Mouse (Mus musculus): Measurements from ENCODE around the gene Tmem132e. TPM values are rescaled to one million over a fixed set of nuclear protein-coding genes. Genes with fewer than 3 reads are reported as not detected.

The Tmem132e gene
- total RNA-seq, 2 experiments from 2014 or later: 0.89 to 1.5 TPM

DNA sequence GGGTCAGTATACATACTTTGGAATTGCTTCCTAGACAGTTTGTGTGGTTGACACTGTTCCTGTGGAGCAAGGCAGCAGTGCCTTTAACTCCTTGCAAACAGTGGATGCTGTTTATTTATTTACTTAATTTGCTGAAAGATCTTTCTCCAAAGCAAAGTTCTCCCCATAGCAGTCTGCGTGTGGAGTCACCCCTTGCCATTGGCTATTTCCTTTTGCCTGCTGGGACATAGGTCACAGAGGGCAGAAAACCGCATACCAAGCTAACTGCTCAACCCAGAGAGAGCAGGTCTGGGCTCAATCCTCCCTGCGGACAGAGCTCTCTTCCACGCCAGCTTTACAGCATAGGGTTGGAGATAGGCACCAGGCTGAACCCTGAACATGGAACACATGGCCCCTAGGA is 34.8 kb downstream of the Tmem132e start:
- no peak for DNase-seq (ENCODE audit: low spot score in 2 of 2)

DNA sequence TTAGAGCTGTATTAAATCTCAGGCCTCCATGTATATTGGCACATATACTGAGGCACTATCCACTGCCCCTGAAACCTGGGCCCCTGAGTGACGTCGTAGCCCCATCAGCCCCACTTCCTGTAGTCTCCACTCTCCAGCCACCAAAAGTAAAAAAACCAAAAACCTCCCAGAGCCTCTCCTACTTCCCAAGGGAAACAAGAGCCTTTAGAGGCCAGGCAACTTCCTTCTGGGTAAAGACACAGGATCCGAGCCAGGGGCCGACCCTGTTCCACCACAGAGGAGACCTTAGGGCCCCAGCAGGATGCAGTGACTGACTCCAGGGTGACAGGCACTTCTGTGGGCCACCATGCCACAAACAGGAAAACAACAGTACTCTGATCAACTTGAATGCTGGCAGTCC is 40.1 kb downstream of the Tmem132e start:
- DNase-seq (ENCODE audit: low spot score in 2 of 2): no peak

DNA sequence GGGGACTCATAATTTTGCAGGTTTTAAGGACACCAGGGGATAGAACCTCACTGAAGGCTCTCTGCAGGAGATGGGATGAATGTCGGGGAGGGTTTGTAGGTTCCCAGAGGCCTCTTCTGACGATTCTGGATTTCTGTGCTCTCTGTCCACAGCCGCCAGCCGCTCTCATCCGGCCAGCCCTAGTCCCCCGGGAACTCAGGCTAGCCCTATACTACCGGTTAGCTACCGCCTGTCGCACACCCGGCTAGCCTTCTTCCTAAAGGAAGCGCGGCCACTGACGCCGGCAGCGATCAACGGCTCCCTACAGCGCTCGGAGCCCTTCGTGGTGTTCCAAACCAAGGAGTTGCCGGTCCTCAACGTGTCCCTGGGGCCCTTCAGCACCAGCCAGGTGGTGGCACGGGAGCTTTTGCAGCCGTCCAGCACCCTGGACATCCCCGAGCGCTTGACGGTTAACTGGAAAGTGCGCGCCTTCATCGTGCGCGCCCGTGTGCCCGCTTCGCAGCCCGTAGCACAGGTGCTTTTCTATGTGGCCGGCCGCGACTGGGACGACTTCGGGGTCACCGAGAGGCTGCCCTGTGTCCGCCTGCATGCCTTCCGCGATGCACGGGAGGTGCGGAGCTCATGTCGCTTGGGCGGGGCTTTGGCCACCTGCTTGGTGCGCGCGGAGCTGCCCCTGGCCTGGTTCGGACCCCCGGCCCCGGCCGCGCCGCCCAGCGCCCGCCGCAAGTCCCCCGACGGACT is 45.6 kb downstream of the Tmem132e start:
- no peak for DNase-seq (ENCODE audit: low spot score in 2 of 2)

DNA sequence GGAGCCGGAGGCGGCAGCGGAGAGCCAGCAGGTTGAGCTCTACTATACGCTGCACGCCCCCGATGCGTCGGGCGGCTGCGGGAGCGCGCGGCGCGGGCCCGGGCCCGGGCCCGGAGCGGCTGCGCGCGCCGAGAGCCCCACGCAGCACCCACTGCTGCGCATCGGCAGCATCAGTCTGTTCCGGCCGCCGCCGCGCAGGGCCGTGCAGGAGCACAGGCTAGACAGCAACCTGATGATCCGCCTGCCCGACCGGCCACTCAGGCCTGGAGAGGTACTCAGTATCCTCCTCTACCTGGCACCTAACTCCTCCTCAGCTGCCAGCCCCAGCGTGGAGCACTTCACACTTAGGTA is 46.1 kb downstream of the Tmem132e start:
- no peak for DNase-seq (ENCODE audit: low spot score in 2 of 2)

DNA sequence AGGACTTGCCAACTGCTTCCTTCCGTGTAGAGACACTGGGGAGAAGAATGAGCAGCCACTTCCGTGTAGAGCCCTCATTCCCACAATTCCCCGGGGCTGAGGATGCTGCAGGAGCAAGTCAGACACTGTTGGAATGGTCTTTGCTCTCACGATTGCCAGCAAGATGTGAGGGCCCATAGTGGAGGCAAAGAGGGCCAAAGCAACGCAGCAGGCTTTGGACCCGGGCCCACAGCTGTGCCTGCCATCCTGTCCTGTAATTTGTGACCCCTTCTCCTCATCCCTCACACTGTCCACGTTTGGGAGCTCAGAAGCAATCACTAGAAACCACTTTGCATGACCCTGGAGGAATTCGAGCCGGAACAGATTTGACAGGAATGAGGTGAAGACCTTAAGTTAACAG is 59.8 kb downstream of the Tmem132e start:
- no peak for DNase-seq (ENCODE audit: low spot score in 2 of 2)

DNA sequence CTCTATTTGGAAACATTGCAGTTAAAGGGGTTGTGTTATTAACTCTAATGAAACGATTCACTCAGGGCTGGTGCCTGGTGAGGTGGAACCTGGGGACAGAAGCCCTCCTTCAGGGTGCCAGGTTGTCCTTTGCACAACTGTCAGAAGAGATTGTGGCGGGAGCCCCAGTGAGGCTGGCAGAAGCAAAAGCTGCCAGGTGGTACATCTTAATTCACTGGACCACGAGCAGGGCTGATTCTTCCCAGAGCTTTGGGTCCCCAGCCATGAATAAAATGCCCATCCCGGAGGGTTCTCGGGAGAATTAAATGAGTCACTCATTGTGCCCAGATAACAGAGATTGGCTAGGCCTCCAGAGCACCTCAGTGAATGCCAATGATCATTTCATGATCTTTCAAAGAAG is 63.8 kb downstream of the Tmem132e start:
- no peak for DNase-seq (ENCODE audit: low spot score in 2 of 2)

DNA sequence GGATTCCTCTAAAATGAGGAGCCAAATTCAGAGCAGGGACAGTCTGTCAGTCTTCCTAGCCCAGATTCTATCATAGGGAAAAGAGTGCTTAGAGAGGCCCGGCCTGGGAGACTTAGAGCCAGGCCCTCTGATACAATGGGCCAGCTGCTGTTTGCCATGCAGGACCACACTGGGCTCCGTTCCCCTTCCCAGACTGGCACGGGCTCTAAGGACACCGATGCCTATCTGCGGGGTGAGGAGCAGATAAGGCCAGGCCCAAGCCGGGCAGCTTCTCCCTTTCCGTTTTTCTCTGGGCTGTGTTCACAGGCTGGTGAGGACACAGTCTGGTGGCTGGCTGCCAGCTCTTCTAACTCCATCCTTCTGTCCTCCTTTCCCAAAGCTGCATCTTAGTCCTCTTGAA is 64.5 kb downstream of the Tmem132e start:
- no peak for DNase-seq (ENCODE audit: low spot score in 2 of 2)

DNA sequence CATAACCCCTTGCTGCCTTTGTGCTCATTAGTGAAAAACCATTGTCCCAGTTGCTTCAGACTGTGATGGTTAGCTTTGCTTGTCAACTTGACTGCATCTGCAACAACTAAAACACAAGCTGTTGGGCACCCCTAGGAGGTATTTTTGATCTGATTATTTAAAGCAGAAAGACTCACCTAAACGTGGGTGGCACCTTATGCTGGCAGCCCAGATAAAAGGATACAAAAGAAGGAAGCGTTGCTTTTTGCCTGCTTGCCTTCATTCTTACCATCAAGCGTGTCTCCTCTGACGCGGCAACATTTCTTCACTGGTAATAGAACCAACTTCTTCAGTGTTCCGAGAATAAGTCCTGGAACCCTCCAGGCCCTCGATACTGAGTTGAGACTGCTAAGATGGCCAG is 72.6 kb downstream of the Tmem132e start:
- DNase-seq (ENCODE audit: low spot score in 2 of 2): no peak

DNA sequence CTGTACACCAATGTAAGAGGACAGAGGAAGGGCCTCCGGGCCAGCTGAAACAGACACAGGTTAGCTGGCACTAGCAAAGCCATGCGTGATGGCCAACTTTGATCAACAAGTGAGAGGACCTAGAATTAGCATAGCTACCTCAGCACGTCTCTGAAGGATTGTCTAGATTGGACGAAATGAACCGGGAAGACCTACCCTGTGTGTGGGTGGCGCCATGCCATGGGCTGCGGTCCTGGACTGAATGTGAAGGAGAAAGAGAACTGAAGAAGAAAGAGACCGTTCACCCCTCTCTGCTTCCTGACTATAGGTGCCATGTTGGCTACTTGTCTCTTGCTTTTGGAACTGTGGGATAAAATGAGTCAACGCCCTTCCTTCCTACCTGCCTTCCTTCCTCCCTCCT is 76.8 kb downstream of the Tmem132e start:
- DNase-seq (ENCODE audit: low spot score in 2 of 2): no peak

DNA sequence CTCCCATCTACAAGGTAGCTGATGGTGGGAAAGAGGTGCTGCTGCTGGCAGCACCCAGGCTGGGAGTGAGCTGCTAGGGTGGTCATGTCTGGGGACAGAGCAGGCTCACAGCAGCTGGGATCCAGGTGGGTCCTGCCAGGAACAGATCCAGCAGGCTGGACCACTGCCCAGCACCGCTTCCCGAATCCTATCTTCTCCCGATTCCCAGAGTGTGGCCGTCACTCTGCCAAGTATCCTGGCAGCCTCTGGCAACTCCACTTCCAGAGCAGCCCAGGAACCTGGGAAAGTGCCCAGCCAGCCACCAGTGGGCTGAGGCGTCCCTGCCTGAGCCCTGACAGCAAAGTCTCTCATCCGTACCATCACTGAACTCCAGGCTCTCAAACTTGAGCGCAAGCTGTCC is 78.5 kb downstream of the Tmem132e start:
- no peak for DNase-seq (ENCODE audit: low spot score in 2 of 2)

DNA sequence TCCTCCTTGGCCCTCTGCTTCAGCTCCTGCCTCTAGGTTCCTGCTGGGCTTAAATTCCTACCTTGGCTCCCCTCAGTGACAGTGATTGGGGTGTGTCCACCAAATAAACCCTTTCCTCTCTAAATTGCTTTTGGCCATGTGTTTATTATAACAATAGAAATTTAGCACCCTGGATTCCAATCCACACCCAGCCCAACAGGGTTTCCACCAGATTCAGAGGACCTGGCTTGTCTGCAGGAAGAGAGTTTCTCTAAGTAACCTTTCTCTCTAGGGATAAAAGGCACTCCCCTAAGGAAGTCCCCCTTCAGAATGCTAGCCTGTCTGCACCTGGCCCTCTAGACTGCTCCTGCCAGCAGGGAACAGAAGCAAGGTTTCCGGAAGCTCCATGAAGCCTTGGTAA is 82.4 kb downstream of the Tmem132e start:
- DNase-seq (ENCODE audit: low spot score in 2 of 2): no peak

DNA sequence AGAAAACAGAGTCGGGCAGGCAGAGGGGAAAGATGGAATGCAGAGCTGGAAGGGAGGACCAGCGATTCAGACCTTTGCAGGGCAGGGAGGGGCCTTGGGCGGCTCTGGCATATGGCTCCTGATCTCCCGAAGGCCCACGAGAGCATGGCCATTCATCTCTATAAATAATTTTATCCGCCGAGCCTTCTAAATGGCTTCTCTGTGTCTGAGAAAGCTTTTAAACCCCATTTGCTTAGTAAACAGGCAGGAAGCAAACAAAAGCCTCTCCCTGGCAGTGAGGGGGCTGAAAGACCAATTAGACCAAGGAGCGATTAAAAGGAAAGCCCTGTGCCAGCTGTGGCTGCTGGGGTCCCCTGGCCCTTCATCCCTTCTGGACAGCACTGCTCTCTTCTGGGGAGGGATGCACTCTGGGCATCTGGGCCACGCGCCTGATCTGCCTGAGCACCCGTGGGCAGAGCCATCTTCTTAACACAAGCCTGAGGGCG is 84.5 kb downstream of the Tmem132e start:
- no peak for DNase-seq (ENCODE audit: low spot score in 2 of 2)

DNA sequence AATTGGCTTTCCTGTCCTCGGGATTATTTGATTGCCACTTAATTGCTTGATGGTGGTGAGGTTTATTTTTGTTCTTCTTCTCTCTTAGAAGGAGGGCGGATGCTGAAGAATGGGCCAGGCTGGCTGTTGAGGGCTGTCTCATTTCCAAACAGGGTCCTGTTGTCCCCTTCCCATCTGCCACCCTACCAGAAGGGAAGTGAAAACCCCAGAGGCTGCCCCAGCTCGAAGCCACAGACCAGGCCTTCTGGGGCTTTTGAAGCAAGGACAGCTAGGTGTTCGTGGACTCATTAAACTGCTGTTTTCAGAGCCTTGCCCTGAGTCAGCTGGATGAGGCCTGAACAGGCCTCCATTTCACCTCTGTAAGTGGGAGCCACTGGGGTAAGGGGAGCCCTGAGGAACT is 87.4 kb downstream of the Tmem132e start:
- no peak for DNase-seq (ENCODE audit: low spot score in 2 of 2)

DNA sequence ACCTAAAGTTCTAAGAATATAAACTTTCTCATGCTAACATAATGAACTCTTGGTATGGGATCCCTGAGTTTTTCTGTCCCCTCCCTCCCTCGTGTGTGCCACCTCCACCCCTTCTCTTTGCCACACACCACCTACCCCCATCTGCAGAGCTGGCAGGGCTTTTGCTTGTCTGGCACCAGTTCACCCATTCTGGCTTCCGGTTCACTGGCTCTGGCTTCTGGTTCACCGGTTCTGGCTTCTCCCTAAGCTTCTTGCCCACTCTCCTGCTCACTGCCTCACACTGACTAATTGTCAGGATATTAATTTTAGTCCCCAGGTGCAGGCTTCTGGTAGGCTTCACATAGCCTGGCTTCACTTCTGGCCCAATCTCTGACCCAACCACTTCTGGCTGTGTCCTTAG is 88.7 kb downstream of the Tmem132e start:
- no peak for DNase-seq (ENCODE audit: low spot score in 2 of 2)

DNA sequence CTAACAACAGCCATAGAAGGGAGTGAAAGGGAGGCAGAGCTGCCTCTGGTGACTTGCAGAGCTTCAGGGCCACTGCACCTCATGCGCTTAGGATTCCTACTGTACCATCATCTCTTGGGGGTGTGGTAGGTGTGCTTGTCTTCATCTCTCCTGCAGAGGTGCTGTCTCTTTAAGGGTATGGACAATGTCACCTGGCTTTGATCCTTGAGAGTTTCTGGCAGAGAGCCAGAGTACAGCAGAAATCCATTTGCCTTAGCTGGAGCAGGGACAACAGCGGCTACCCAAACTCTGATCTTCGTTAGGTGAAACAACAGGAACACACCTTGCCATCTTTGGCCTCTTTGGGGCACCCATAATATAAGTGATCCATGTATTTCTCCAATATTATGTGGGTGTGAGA is 92.2 kb downstream of the Tmem132e start:
- no peak for DNase-seq (ENCODE audit: low spot score in 2 of 2)

DNA sequence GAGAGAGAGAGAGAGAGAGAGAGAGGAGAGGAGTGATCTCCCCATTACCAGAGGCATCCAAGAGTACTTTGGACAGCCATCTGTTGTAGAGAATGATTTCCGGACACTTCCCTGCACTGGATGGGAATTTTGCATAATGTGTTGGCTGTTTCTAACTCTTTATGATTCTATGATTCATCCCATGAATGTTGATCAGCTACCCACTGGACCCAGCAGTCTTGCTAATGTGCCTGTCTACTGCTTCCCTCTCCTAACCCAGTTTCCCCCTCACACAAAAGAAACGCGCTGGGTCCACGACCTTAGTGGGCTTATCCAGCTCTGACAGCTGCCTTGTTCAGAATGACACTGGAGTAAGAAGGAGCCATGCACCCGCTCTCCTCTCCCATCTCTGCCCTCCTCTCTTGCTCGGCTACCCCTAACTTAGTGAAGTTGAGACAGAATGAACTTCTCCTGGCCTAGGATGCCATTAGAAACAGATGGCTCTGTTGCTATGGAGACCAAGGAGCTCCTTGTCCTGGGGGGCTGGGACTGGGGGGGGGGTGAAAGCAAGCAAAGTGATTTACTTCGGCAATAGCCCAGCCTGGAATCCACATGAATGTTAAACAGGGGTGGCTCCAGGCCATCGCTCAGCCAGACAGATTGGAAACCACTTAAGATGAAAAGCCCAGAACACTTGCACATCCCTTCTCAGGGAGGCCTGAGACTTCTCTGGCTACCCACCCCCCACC is 98.8 kb downstream of the Tmem132e start:
- DNase-seq (ENCODE audit: low spot score in 2 of 2): no peak

DNA sequence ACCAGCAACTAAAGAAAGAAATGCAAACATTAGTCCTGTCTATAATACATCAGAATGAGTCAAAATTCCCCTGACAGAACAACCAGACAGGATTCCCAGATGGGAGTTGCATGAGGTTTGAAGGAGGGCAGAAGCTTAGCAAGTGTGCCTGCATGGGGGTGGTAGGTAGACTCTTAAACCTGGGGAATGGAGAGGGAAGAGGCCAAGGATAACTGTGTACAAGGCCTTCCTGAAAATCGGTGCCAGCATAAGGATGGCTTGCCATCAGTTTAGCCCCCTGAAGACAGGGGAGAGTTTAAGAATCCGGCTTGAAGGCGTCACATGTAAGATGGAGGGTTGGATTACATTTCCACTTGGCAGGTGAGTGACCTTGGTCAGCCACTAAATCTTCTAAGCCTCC is 102.2 kb downstream of the Tmem132e start:
- DNase-seq (ENCODE audit: low spot score in 2 of 2): no peak

Other genes with a start within 250 kb of the Tmem132e start
- not detected for gene Ccl1, start 83.2 kb upstream of the Tmem132e start, total RNA-seq (2021)